Mouse (Mus musculus): ENCODE measurements around the gene Mcl1. TPM values are rescaled to one million over a fixed set of nuclear protein-coding genes. Genes with fewer than 3 reads are reported as not detected.
"Not testable (repeated sequence)": the region's sequence is repeated elsewhere in the genome, so short reads cannot be mapped to it uniquely, and the experiment has no call there.

The Mcl1 gene
- polyA plus RNA-seq, 1 experiment from 2014 or later = 46.3 TPM

DNA sequence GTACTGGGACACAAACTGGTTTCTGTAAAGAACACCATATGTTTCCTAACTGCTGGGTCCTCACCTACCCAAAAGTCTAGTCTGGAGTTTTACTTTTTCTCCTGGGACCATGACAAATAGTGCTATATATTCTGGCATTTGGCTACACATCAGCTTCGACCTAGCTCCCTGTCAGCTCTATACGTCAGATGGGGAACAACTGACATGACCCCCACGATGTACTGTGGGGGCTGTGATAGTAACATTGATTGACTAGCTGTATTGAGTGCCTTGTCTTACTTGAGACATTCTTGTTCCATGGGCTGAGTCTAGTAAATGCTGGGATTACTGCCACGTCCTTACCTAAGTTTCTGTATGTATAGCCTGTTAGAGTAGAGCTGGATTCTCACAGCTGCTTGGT lies 8.9 kb downstream of the Mcl1 start:
- 34% methylated on average over 4 of the region's 4 CpGs for WGBS (ENCODE audit: insufficient replicate concordance)
- Histone ChIP-seq H3K4me2 (peak overlapping the region; percentile 32), H3K4me3 (ENCODE audit: low read depth, low read length) (no peak overlapping the region), H3K36me3 (ENCODE audit: control insufficient read depth, insufficient read depth, low read length) (peaks cover 19% of the 10 kb centered on the region), H3K27me3 (ENCODE audit: control insufficient read depth, insufficient read depth, low read length) (no peaks in the 10 kb centered on the region), H3K27ac (ENCODE audit: low read depth, low read length) (peak overlapping the region; percentile 78), H3K9me3 (replicated peaks; ENCODE audit: control insufficient read depth, low read length) (no peaks in the 10 kb centered on the region), H3K9ac (ENCODE audit: low read depth, low read length) (peak overlapping the region; percentile 66; the same call in 1 of the 2 replicates), H3K4me1 (ENCODE audit: control insufficient read depth, insufficient read depth, low read length) (peaks cover 72% of the 10 kb centered on the region)
- no peak for ATAC-seq (replicated peaks; ENCODE audit: insufficient number of reproducible peaks, low FRiP score, low TSS enrichment)

DNA sequence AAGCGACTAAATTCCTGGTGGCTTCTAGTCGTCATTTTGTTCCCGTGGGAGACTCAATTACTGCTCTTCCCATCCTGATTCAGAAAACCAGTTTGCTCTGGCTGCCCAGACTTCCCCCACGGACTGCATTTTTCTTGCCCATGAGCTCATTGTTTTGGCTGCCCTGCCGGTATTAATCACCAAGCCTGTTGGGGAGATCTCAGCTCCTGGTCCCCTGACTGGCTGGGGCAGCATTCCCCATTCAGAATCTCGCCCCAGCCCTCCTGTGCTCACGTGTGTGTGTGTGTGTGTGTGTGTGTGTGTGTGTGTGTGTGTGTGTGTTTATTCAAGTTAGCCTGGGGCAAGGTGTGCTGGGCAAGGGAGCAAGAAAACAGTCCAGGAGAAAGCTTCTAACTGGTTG lies 9.4 kb downstream of the Mcl1 start:
- ATAC-seq (replicated peaks; ENCODE audit: insufficient number of reproducible peaks, low FRiP score, low TSS enrichment) = no peak
- no peaks in the 10 kb centered on the region for H3K9me3 ChIP-seq (replicated peaks; ENCODE audit: control insufficient read depth, low read length)
- peaks cover 19% of the 10 kb centered on the region for H3K36me3 ChIP-seq (ENCODE audit: control insufficient read depth, insufficient read depth, low read length)
- no peaks in the 10 kb centered on the region for H3K27me3 ChIP-seq (ENCODE audit: control insufficient read depth, insufficient read depth, low read length)
- H3K27ac ChIP-seq (ENCODE audit: low read depth, low read length) = peak overlapping the region; percentile 78
- H3K4me2 ChIP-seq = peak overlapping the region; percentile 32
- no peak overlapping the region for H3K4me3 ChIP-seq (ENCODE audit: low read depth, low read length)
- peaks cover 72% of the 10 kb centered on the region for H3K4me1 ChIP-seq (ENCODE audit: control insufficient read depth, insufficient read depth, low read length)
- 31% methylated on average over 7 of the region's 7 CpGs for WGBS (ENCODE audit: insufficient replicate concordance)
- H3K9ac ChIP-seq (ENCODE audit: low read depth, low read length) = peak overlapping the region; percentile 66

DNA sequence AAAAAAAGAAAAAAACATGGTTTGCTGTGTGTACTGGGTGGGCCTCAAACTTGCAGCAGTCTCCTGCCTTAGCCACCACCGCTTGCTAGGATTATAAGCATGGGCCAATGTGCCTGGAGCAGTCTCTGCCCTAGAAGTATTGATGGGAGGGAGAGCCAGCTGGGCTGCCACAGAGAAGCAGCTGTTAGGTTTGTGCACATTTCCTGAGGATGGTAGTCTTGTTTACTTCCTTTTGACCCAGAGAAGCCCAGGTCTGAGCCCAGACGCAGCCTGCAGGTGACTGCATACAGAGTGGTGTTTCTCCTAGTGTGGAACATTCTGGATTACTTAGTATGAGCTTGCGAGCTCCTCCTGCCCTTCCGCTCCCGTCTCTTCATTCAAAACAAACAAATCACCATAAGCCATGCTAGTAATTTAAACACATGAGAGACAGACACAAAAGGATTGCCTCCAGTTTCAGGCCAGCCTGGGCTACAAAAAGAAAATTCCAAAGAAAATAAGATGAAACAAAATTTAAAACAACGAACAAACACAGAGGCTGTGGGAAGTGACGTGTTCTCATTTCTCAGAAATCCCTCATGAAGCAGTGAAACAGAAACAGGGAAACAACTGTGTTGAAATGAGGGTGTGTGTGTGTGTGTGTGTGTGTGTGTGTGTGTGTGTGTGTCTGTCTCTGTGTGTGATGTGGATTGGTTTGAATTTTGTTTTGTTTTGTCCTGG lies 10.2 kb downstream of the Mcl1 start:
- peaks cover 72% of the 10 kb centered on the region for H3K4me1 ChIP-seq (ENCODE audit: control insufficient read depth, insufficient read depth, low read length)

DNA sequence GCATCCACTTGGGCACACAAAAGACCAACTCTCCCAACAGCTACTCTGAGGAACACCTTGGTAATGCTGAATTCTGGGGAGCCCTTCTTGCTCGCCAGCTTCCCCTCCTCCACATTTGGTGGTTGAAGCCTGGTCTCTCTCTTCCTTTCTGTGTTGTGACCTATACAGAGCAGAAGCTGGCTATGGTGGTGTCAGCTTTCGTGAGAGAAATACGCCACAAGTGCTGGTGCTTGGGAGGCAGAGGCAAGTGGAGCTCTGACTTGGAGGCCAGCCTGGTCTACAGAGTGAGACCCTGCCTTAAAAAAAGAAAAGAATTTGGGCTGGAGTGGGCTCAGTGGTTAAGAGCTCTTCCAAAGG lies 10.7 kb downstream of the Mcl1 start:
- Histone ChIP-seq H3K27ac (ENCODE audit: low read depth, low read length) (no peak overlapping the region), H3K9me3 (replicated peaks; ENCODE audit: control insufficient read depth, low read length) (no peaks in the 10 kb centered on the region), H3K36me3 (ENCODE audit: control insufficient read depth, insufficient read depth, low read length) (peaks cover 15% of the 10 kb centered on the region), H3K4me1 (ENCODE audit: control insufficient read depth, insufficient read depth, low read length) (peaks cover 72% of the 10 kb centered on the region), H3K27me3 (ENCODE audit: control insufficient read depth, insufficient read depth, low read length) (no peaks in the 10 kb centered on the region), H3K9ac (ENCODE audit: low read depth, low read length) (no peak overlapping the region), H3K4me2 (no peak overlapping the region), H3K4me3 (ENCODE audit: low read depth, low read length) (0 out of 2 replicates have a peak overlapping the region, but pooled peaks have one; percentile 8)
- ATAC-seq (replicated peaks; ENCODE audit: insufficient number of reproducible peaks, low FRiP score, low TSS enrichment) = no peak
- WGBS (ENCODE audit: insufficient replicate concordance) = 89% methylated on average over 3 of the region's 3 CpGs

More for the DNA sequence above, 10.2 kb downstream of the Mcl1 start:
- H3K36me3 ChIP-seq (ENCODE audit: control insufficient read depth, insufficient read depth, low read length) = peaks cover 17% of the 10 kb centered on the region
- H3K4me2 ChIP-seq = no peak overlapping the region
- no peak overlapping the region for H3K4me3 ChIP-seq (ENCODE audit: low read depth, low read length)
- 0 out of 2 replicates have a peak overlapping the region, but pooled peaks have one; percentile 34 for H3K9ac ChIP-seq (ENCODE audit: low read depth, low read length)
- peak overlapping the region; percentile 78 for H3K27ac ChIP-seq (ENCODE audit: low read depth, low read length)
- H3K27me3 ChIP-seq (ENCODE audit: control insufficient read depth, insufficient read depth, low read length) = no peaks in the 10 kb centered on the region
- no peak for ATAC-seq (replicated peaks; ENCODE audit: insufficient number of reproducible peaks, low FRiP score, low TSS enrichment)
- H3K9me3 ChIP-seq (replicated peaks; ENCODE audit: control insufficient read depth, low read length) = no peaks in the 10 kb centered on the region
- WGBS (ENCODE audit: insufficient replicate concordance) = 81% methylated on average over 7 of the region's 7 CpGs

DNA sequence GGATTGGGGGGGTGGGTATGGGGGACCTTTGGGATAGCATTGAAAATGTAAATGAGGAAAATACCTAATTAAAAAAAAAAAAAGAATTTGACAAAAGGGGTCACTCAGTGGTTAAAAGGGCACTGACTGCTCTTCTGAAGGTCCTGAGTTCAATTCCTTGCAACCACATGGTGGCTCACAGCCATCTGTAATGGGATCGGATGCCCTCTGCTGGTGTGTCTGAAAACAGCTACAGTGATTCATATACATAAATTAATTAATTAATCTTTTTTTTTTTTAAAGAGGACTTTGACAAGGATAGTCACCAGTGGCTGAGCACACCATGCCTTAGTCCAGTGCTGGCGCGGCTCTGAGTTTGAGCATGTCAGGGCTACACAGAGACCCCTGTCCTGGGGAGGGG lies 11.8 kb downstream of the Mcl1 start:
- ATAC-seq (replicated peaks; ENCODE audit: insufficient number of reproducible peaks, low FRiP score, low TSS enrichment); H3K9ac ChIP-seq (ENCODE audit: low read depth, low read length); H3K36me3 ChIP-seq (ENCODE audit: control insufficient read depth, insufficient read depth, low read length); H3K9me3 ChIP-seq (replicated peaks; ENCODE audit: control insufficient read depth, low read length); H3K27ac ChIP-seq (ENCODE audit: low read depth, low read length); H3K4me3 ChIP-seq (ENCODE audit: low read depth, low read length); H3K4me2 ChIP-seq; H3K27me3 ChIP-seq (ENCODE audit: control insufficient read depth, insufficient read depth, low read length): not testable (repeated sequence)
- WGBS (ENCODE audit: insufficient replicate concordance) = 98% methylated on average over 3 of the region's 3 CpGs
- peaks cover 73% of the 10 kb centered on the region for H3K4me1 ChIP-seq (ENCODE audit: control insufficient read depth, insufficient read depth, low read length)

DNA sequence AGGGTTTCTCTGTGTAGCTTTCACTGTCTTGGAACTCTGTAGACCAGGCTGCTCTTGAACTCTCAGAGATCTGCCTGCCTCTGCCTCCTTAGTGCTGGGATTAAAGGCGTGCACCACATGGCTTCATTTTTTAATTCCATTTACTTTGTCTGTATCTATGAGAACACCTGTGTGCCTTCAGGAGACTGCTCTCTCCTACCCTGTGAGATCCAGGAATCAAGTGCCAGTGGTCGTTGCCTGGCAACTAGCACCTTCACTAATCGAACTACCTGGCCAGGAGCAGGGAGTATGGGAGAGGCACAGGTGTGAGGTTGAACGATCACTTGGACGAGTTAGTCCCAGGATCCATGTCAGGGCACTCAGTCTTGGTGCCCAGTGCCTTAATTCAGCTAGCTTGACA lies 12.6 kb downstream of the Mcl1 start:
- H3K27ac ChIP-seq (ENCODE audit: low read depth, low read length) = no peak overlapping the region
- H3K36me3 ChIP-seq (ENCODE audit: control insufficient read depth, insufficient read depth, low read length) = peaks cover 8% of the 10 kb centered on the region
- no peak overlapping the region for H3K4me3 ChIP-seq (ENCODE audit: low read depth, low read length)
- H3K9me3 ChIP-seq (replicated peaks; ENCODE audit: control insufficient read depth, low read length) = no peaks in the 10 kb centered on the region
- no peaks in the 10 kb centered on the region for H3K27me3 ChIP-seq (ENCODE audit: control insufficient read depth, insufficient read depth, low read length)
- 89% methylated on average over 5 of the region's 5 CpGs for WGBS (ENCODE audit: insufficient replicate concordance)
- no peak for ATAC-seq (replicated peaks; ENCODE audit: insufficient number of reproducible peaks, low FRiP score, low TSS enrichment)
- peaks cover 75% of the 10 kb centered on the region for H3K4me1 ChIP-seq (ENCODE audit: control insufficient read depth, insufficient read depth, low read length)
- H3K4me2 ChIP-seq = no peak overlapping the region
- no peak overlapping the region for H3K9ac ChIP-seq (ENCODE audit: low read depth, low read length)

DNA sequence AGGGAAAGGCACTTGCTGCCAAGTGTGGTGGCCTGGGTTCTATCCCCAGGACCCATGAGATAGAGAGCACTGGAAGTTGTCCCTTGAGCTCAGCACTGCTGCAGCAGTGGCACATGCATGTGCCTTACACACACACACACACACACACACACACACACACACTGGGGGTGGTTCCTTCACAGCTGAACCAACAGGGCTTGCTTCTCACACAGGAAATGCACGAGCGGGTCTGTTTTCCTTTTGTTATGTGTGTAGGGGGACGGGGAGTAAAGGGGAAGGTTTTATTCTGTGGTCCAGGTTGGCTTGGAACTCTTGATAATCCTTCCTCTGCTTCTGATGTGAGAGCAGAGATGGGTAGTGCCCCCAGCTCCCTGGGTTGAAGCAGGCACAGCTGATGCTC lies 13.9 kb downstream of the Mcl1 start:
- no peak overlapping the region for H3K4me3 ChIP-seq (ENCODE audit: low read depth, low read length)
- H3K4me1 ChIP-seq (ENCODE audit: control insufficient read depth, insufficient read depth, low read length) = peaks cover 72% of the 10 kb centered on the region
- WGBS (ENCODE audit: insufficient replicate concordance) = 42% methylated on average over 3 of the region's 3 CpGs
- ATAC-seq (replicated peaks; ENCODE audit: insufficient number of reproducible peaks, low FRiP score, low TSS enrichment) = no peak
- peak overlapping the region; percentile 17; the same call in 1 of the 2 replicates for H3K9ac ChIP-seq (ENCODE audit: low read depth, low read length)
- peaks cover 8% of the 10 kb centered on the region for H3K36me3 ChIP-seq (ENCODE audit: control insufficient read depth, insufficient read depth, low read length)
- no peaks in the 10 kb centered on the region for H3K9me3 ChIP-seq (replicated peaks; ENCODE audit: control insufficient read depth, low read length)
- peak overlapping the region; percentile 64; the same call in 1 of the 2 replicates for H3K4me2 ChIP-seq
- H3K27ac ChIP-seq (ENCODE audit: low read depth, low read length) = peak overlapping the region; percentile 94
- no peaks in the 10 kb centered on the region for H3K27me3 ChIP-seq (ENCODE audit: control insufficient read depth, insufficient read depth, low read length)

DNA sequence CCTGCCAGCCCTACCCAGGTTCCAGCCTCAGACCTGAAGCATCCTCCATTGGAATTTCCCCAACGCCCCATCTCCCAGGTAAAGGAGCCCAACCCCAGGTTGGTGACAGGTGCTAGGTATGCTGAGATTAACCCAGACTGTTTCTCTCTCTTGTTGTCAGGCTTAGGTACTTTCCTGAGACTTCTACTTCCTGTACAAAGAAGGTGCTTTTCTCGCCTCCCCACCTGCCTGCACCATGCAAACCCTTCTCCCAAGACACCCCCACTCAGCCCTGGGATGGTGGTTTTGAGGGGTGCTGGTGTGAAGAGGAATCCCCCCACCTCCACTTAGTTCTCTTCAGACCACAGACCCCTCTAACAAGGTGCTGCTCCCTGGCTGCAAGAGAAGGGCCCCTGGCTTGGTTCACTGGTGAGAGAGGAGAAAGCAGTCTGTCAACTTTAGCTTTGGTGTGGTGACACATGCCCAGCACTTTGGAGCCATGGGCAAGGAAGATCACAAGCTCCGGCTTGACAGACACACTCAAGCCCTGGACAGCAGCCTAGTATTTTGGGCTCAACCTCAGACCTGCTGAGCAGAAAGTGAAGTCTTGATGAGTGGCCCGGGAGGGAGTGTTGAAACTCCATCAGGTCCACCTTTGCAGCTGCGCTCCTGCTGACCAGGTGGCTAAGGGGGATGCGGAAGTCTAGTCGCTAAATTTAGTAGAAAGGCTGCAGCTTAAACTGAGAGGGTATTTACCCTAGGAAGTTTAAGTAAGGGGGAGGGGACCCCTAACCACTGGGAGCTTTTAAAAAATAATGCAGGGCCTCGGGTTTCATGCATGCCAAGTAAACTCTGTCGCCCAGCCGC lies 14.5 kb downstream of the Mcl1 start:
- Histone ChIP-seq H3K27ac (ENCODE audit: low read depth, low read length) (peak overlapping the region; percentile 94), H3K36me3 (ENCODE audit: control insufficient read depth, insufficient read depth, low read length) (peaks cover 8% of the 10 kb centered on the region), H3K4me2 (peak overlapping the region; percentile 64), H3K27me3 (ENCODE audit: control insufficient read depth, insufficient read depth, low read length) (no peaks in the 10 kb centered on the region), H3K4me1 (ENCODE audit: control insufficient read depth, insufficient read depth, low read length) (peaks cover 66% of the 10 kb centered on the region), H3K9ac (ENCODE audit: low read depth, low read length) (peak overlapping the region; percentile 58), H3K9me3 (replicated peaks; ENCODE audit: control insufficient read depth, low read length) (no peaks in the 10 kb centered on the region), H3K4me3 (ENCODE audit: low read depth, low read length) (peak overlapping the region; percentile 17; the same call in 1 of the 2 replicates)
- ATAC-seq (replicated peaks; ENCODE audit: insufficient number of reproducible peaks, low FRiP score, low TSS enrichment) = no peak
- 34% methylated on average over 10 of the region's 10 CpGs for WGBS (ENCODE audit: insufficient replicate concordance)

All from heart, embryonic 11.5 days (tissue).